Mouse (Mus musculus): ENCODE data around the gene Kmt5a.
"Not testable (repeated sequence)": the region's sequence is repeated elsewhere in the genome, so short reads cannot be mapped to it uniquely, and the experiment has no call there.

Kmt5a gene

DNA sequence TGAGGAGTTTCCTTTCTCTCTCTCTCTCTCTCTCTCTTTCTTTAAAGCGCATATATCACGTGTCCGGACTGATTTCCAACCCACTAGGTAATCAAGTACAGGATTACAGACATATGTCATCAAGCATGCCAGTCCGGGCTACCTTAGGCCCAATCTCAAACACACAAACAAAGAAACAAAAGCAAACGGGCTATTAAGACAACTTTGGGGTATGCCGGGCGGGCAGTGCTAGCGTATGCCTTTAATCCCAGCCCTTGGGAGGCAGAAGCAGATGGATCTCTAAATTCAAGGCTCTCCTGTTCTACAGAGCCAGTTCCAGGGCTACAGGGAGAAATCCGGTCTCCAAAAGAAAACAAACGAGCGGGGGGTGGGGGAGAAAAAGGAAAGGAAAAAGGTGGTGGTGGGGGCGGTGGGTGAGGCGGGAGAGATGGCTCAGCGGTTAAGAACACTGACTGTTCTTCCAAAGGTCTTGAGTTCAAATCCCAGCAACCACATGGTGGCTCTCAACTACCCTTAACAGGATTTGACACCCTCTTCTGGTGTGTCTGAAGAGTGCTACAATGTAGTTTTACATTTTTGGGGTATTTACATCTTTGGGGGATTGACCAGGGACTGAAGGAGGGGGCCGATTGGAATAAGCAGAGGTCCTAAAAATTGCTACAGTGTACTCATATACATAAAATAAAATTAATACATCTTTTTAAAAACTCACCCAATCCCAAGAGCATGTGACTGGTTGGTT, 44.1 kb downstream of the Kmt5a start:
- no peak for DNase-seq

DNA sequence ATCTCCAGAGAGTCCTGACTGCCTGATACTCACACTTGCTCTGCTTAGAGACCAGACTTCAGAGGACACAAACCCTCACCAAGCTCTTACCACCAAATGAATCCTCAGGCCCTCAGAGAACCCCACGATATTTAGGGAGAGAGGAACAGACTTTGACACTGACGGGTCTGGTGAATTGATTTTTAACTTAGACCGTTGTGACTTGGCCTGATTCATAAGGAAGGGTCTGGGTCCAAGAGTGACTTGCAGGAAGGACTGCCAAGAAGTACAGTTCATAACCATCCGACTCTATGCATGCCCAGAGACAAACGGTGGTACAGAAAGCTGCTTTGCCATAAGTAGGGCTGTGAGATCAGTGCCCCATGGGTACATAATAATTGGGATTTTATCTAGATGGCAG, 45.9 kb downstream of the Kmt5a start:
- DNase-seq, result peak in 1 of 2 experiments; percentile 17

DNA sequence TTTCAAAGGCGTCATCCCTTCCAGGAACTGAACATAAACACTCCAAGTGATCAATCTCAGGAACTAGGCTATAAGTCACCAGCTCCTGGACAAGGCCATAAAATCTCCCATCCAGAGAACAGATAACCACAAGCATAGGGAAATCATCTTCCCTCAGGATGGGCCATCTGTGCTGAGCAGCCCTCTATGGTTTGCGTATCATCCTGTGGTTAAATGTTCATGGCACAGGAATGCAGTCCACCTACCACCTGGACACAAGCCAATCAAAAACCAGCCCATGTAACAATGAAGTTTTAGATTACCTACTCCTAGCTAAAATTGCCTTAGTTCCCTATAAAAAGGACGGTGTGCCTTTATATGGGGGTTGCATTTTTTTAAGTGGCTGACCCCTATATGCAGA, 49.2 kb downstream of the Kmt5a start:
- DNase-seq, result no peak

DNA sequence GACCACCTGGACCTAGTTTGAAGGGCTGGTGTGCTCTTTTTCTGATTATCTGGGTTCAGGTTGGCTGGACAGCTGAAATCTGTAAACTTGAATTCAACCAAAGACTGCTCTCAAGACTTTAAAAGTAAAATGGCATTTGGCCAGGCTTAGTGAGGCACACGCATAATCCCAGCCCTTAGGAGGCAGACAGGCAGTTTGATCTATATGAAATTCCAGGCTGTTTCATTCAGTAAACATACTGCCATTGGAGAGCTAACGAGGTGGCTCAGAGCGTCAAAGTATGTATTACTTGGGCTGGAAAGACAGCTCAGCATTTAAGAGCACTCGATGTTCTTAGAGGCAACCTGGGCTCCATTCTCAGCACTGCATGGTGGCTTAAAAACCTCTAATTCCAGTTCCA, 52.0 kb downstream of the Kmt5a start:
- no peak for DNase-seq

DNA sequence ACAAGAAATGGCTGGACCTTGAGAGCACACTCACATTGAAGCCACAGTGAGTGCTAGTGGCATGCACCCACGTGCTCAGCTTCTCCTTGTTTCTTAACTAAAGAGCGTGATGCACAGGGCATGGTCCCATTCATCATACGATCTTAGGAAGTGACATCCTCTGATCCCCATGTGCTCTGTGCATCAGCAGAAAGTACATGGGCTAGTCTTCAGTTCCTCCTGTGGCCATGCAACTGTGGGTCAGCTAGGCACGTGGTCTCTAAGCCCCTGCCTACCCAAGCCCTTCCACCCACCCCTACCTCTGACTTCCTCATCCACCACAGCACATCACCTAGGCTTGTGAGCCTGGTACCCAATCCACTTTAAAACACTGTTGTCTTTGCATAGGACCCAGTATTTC, 52.9 kb downstream of the Kmt5a start:
- no peak for DNase-seq

DNA sequence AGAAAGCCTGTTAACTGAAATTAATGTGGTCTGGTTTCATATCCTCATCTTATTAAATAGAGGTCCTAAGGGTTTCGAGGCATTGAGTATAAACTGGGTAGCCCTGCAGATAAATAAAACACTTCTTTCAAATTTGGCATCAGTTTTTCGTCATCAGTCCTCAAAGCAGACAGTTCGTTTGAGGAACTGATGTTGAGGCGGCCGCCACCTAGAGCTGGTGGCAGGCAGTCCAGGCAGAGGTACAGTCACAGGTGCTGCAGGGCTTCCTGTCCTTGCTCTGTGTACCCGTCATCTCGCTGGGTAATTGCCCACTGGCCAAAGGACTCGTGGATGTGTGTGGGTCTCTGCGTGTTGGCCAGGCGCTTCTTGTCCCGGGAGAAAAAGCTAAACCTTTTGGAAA, 53.7 kb downstream of the Kmt5a start:
- no peak for DNase-seq

DNA sequence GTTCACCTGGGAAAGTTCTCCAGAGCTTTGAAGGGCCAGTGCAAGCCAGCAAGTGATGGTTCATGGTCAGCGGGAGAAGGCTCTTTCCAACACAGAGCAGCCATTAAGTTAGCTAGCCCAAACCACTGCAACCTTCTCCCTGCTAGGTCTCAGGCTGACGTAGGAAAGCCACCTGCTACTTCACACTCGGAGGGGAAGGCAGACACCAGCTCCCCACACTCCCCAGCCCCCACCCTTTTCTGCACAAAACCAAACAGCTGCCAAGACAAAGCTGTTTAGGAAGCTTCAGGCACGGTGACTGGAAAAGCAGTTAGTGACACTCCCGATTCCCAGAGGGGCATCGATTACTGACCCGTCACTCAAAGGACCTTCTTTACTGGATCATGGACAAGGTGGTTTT, 55.8 kb downstream of the Kmt5a start:
- no peak for DNase-seq

DNA sequence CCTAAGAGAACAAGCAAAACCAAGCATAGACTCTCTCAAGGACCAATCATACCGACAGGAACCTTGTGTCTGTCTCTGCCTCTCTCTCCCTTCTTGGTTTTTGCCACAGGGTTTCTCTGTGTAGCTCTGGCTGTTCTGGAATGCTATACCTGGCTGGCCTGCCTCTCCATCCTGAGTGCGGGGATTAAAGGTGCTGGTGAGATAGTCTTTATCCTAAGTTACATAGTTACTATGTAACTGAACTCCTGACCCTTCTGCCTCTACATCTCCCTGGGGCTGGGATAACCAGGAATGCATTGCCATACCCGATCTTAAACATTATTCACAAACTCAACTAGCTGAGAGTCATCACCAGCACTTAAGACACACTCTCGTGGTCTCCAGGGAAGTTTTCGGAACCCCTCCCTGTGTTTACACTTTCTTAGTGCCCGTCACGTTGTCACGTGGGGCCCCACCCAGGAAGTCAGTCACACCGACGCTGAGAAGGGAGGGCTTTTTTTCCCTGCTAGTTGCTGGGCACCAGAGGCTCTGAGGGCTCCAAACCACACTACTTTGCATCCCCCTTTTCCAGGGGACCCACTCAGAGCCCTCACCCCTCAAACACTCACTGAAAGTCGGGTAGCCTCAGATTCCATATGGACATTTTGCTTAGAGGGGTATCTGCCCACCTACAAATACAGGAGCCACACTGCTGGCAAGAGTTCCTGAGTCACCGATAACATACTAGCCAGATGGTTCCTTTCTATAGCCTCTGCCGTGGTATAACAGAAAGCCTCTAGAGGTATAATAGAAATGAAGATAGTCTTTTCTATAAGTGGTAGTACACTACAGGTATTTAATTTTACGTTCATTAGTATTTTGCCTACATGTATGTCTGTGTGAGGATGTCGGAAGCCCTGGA, 57.1 kb downstream of the Kmt5a start:
- DNase-seq, result no peak

DNA sequence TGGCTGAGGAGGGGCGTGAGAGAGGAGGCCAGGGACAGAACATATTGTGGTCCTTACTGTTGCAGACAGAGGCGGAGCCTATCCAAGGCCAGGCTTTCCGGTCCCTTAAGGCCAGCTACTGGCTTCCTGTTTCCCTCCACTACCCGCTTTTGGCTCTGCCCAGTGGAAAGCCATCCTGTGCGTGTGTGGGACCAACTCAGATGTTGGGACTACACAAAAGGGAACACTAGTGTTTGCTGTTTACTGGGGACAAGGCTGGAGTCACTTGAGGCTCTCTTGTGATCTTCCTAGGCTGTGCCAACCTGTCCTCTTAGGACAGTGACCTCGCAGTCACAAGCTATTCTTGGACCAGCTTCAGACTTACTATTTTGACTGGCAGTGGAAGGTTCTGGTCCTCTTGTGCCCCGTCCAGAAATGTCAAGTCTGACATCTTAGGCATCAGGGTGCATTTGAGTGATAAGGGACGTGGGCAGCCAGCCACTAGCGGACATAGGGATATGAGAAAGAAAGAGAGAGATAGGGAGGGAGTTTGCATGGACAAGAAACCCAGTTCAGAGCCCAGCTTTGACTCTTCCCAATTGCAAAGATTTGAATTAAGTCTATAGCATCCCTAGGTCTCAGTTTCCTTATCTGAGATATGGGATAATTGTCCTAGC, 58.6 kb downstream of the Kmt5a start:
- peak; percentile 61 to 65 for DNase-seq

DNA sequence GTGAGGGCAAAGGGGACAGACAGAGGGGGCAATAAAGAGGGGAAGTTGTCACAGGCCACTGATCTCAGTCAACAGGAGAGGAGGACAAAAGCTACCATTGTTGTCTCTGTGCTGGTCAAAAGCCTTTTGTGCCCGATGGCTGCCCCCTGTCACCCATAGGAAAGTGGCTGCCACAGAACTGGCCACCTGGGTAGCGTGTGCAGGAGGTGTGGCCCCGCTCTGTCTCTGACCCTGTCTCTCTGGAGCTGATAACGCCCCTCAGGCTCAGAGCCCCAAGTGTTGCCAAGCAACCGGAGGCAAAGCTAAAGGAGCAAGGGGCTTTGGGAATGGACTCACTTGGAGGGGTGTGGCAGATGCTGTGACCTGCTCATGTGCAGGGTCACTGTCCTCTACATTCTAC, 59.3 kb downstream of the Kmt5a start:
- no peak for DNase-seq

DNA sequence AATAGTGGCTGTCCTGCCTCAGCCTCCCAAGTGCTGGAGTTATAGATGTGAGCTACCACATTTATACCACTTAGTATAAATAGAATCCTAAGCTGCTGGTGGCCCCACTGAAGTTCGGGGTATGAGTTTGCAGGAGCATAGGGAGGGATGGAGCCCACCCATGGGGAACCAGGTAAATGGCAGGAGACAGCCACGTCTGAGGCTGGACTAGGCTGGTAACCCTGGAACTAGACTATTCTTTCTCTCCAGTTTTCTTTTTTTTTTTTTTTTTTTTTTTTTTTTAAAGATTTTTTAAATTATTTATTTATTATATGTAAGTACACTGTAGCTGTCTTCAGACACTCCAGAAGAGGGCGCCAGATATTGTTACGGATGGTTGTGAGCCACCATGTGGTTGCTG, 60.3 kb downstream of the Kmt5a start:
- DNase-seq, result not testable (repeated sequence)

DNA sequence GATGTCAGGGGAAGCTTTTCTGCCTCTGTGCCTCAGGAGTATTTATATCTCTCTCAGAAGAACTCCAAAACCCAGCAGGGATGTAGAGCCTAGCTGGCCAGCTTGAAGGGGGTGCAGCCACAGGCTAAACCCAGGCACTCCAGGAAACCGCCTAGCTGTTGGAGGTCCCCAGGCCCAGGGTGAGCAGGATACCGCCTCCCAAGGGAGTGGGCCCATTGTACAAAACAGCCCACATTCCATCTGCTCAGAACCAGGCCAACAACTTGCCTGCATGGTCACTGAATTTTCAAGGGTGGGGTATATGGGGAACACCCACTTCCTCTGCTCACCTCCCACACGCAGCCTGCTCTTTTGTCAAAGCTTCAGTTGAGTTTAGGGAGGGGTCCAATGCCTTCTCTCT, 60.8 kb downstream of the Kmt5a start:
- no peak for DNase-seq

DNA sequence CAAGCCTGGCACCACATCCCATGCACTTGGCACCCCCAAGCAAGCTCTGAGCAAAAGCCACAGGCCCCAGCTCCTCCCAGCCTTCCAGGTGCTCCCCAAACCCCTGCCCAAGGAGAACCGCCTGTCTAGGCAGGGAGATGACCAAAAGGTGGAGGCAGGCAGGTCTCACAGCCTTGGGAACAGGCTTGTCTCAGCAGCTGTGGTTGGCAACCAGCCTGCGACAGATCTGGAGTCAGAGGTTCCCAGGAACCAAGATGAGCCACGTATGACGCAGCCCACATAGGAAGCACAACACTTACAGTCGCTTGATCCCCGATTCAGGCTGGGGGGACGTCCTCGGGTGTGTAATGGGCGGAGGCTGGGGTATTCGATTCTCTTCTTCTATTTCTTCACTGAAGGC, 61.8 kb downstream of the Kmt5a start:
- DNase-seq, result no peak

DNA sequence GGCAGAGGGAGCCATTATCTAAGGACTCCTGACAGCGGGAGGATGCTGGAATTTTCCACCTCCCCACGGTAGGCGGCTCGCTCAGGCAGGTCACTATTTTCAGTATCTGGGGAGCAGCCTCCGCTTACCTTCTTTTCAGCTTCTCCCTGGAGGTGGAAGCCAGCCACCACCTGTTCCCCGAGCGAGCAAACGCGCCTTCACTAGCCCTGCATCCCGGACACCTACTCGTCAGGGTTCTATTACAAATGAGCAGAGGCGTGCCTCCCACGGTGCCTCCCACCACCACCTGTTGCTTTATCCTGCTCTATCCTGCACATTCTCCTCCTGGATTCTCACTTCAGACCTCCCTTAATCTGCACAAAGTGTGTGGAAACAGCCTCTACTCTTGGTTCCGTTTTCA, 64.0 kb downstream of the Kmt5a start:
- no peak for DNase-seq

DNA sequence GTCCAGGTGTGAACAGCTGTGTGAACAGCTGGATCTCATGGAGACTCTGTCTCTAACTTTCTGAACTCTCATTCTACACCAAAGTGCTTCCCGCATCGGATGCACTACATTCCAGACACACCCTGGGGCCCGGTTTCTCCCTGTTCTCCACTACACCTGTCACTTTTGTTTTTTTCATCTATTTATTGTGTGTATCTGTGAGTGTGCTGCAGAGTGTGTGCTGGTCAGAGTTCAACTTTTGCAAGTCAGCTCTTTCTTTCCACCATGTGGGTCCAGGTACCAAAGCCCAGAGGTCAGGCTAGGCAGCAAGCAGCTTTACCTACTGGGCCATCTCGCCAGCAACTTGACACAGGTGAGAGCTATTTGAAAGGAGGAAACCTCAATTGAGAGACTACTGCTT, 65.5 kb downstream of the Kmt5a start:
- no peak for DNase-seq

DNA sequence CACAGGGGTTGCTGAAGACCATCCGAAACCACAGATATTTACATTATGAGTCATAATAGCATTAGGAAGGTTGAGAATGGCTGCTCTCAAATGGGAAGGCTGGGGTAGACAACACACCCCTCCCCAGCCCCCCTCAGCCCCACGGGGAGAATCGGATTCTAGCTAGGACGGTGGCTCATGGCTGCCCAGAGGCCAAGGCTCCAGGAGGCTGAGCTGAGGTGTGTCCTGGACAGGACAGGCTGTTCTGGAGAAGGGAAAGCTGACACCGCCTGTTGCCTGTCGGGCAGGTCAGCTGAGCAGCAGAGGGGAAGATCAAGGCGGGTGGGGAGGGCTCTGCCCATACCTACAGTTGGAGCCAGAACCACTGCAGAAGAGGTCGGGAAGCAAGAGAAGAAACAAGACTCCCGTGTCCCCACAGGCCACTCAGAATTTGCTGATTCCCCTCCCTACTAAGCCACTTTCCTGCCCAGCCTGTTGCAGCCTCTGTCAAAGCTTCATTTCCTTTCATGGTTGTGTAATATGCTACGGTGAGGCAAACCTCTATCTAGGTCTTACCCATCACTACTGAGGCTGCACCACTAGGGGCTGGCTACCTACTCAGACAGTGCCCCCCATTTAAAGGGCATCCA, 67.1 kb downstream of the Kmt5a start:
- DNase-seq, result peak in 1 of 2 experiments; percentile 41

DNA sequence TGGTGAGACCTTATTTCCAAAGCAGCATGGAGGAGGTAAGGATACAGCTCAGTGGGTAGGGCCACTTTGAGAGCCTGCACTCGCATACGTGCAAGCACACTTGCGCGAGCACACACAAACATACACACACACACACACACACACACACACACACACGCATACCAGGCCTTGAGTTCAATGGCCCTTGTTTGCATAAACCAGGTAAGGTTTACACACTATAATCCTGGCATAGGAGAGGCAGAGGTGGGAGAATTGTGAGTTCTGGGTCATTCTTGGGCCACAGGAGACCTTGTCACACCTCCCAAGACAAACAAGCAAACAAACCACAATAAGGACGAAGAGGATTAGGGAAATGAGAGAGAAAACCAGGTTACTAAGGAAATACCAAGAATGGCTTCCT, 69.5 kb downstream of the Kmt5a start:
- DNase-seq, result no peak

DNA sequence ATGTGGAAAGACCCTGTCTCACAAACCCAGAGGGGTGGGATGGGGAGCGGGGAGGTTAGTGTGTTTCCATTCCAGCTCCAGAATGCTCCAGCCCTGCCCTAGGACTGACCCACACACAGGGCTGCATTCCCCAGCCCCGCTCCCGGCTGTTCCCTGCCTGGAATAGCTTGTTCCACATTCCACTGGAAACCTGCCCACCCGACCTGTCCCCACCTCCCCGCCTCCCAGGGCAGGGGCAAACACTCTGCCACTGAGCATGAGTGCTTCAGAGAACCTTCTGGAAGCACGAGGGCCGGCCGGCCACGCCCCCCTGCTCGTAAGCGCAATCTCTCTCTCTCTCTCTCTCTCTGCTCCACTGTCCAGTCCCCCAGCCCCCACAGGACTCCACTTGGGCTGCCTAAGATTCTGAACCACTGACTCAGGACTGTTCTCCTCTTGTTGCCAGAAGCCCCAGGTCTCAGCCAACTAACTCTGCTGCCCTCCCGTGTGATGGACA, 70.1 kb downstream of the Kmt5a start:
- DNase-seq, result peak; percentile 89 to 91

DNA sequence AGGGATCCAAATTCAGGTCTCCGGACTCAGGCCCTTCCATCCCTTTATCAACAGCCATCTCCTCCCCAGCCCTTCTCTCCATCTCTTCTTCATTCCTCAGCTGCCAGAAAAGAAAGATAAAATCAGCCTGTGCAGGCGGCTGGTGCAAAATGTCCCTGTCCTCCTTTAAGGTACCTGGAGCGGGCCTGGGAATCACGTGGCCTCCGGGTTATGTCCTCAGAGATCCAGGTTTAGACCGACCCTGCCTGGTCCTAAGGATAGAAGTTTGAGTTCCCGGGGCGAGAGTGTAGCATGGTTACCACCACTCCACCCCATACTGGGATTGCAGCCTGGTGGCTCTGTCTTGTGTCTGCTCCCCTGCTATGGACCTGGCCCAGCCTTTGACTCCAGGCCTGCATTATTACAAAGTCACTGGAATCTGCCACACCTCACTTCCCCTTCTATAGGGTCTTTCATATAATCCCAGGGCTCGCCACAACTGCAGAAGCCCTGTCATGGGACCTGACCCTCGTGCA, 70.9 kb downstream of the Kmt5a start:
- DNase-seq, result no peak
